Mouse (Mus musculus) kidney, adult 2 months (tissue): ENCODE data around the gene Trim2. TPM values are rescaled to one million over a fixed set of nuclear protein-coding genes. Genes with fewer than 3 reads are reported as not detected.

Source experiments
- DNase-seq: peaks from one replicate; pipeline ENCODE4 v3.0.0; 2021
- H3K27ac ChIP-seq: fragments of 200-500 bp; 2 replicates; pipeline ENCODE4 v1.5.1; 2012; ENCODE audit warnings: low read depth, low read length, control low read depth, inconsistent platforms; ENCODE audit not compliant: insufficient read depth
- H3K27me3 ChIP-seq: fragments of 200-500 bp; replicated peaks from 2 replicates; pipeline ENCODE4 v1.6.1; 2012; ENCODE audit warnings: mild to moderate bottlenecking, moderate library complexity, low read length, inconsistent platforms; ENCODE audit not compliant: control insufficient read depth, insufficient read depth
- H3K36me3 ChIP-seq: fragments of 200-500 bp; 2 replicates; pipeline ENCODE4 v1.6.1; 2012; ENCODE audit warnings: mild to moderate bottlenecking, moderate library complexity, low read length, inconsistent platforms; ENCODE audit not compliant: control insufficient read depth, insufficient read depth
- H3K4me1 ChIP-seq: fragments of 200-500 bp; 2 replicates; pipeline ENCODE4 v1.6.1; 2011; ENCODE audit warnings: low read length; ENCODE audit not compliant: control insufficient read depth, insufficient read depth
- H3K4me3 ChIP-seq: fragments of 200-500 bp; 2 replicates; pipeline ENCODE4 v1.5.1; 2011; ENCODE audit warnings: mild to moderate bottlenecking, low read depth, low read length, control low read depth; ENCODE audit not compliant: insufficient read depth
- CTCF ChIP-seq: fragments of 200-500 bp; conservative IDR thresholded peaks from 2 replicates; pipeline ENCODE4 v1.5.1; 2011; ENCODE audit warnings: low read depth, mild to moderate bottlenecking, control low read depth, low read length, moderate library complexity, mixed read lengths; ENCODE audit not compliant: insufficient read depth, insufficient read length
- POLR2A ChIP-seq: fragments of 200-500 bp; IDR thresholded peaks from one replicate; pipeline ENCODE4 v1.6.1; 2011; ENCODE audit warnings: low read depth, low read length, control low read depth
- WGBS: fragments of 180-500 bp; shearing (Covaris S2); methylation state at CpG from one replicate; pipeline ENCODE4 v1.1.7; 2018; 5-methylcytosine and 5-hydroxymethylcytosine counted together
- polyA plus RNA-seq: library from polyadenylated mRNA; depleted of rRNA; stranded (reverse); fragments of >200 nt; gene quantifications from 2 replicates; pipeline ENCODE4 v1.2.3, GENCODE M21; 2012

The Trim2 gene
- polyA plus RNA-seq, 1 experiment = 44.5 TPM

DNA sequence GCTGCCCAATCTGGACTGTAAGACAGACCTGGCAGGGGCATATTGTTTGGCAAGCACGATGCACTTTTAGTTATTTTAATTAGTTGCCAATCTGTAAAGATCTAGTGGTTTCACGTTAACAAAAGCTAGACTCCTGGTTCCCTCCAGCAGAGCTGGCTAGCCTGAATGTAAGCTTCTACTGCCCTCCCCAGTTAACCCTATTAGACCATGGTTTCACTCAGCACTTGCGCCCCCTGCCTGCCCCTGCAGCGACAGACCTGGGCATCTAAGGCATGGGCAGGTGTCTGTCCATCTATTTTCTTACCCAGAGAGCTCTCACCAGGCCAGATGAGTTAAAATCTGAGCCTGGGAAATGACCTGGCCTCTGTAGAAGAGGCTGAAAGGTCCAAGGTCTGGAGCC is 4.4 kb downstream of the Trim2 start:
- DNase-seq = peak; percentile 81
- Histone ChIP-seq H3K27ac (no peak overlapping the region), H3K27me3 (no peaks in the 10 kb centered on the region), H3K36me3 (no peaks in the 10 kb centered on the region), H3K4me1 (peaks cover 6% of the 10 kb centered on the region), H3K4me3 (no peak overlapping the region)
- TF ChIP-seq CTCF = peak; percentile 96
- TF ChIP-seq POLR2A = no peak
- WGBS = 12% methylated on average over 4 of the region's 4 CpGs

GRCm38 (mm10) chr3:84301674-84302073 is 5.0 kb downstream of the Trim2 start:
- WGBS = 94% methylated on average over 4 of the region's 4 CpGs
- H3K4me1 ChIP-seq = peaks cover 6% of the 10 kb centered on the region
- H3K27ac ChIP-seq = no peak overlapping the region
- DNase-seq = no peak
- no peaks in the 10 kb centered on the region for H3K27me3 ChIP-seq
- H3K4me3 ChIP-seq = no peak overlapping the region
- no peaks in the 10 kb centered on the region for H3K36me3 ChIP-seq
- TF ChIP-seq POLR2A = no peak
- no peak for TF ChIP-seq CTCF

GRCm38 (mm10) chr3:84298186-84298585 is 8.5 kb downstream of the Trim2 start:
- no peaks in the 10 kb centered on the region for H3K27me3 ChIP-seq
- no peak overlapping the region for H3K27ac ChIP-seq
- no peaks in the 10 kb centered on the region for H3K36me3 ChIP-seq
- no peak overlapping the region for H3K4me3 ChIP-seq
- peaks cover 8% of the 10 kb centered on the region for H3K4me1 ChIP-seq
- no peak for TF ChIP-seq POLR2A
- TF ChIP-seq CTCF = no peak; the same call in 1 of the 2 replicates
- DNase-seq = no peak
- WGBS = 55% methylated on average over 3 of the region's 3 CpGs

DNA sequence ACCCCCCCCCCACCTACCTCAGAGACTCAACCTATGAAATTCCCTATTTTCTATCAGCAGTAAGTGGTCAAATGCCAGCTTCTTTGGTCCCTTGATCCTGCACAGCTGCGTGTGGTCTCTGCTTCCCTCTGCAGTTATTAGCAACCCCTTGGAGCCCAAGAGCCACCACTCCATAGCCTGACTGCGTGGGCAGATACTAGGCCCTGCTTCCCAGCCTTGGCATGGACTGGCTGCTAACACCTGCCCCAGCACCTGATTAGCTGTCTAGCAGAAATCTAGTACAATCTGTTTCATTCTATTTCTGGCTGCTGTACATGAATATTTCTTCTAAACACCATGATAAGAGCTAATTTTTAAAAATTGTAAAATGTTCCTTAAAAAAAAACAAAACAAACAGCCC is 10.0 kb downstream of the Trim2 start:
- DNase-seq = no peak
- no peak overlapping the region for H3K4me3 ChIP-seq
- H3K4me1 ChIP-seq = peaks cover 8% of the 10 kb centered on the region
- no peak for TF ChIP-seq POLR2A
- no peaks in the 10 kb centered on the region for H3K36me3 ChIP-seq
- 79% methylated on average over 2 of the region's 2 CpGs for WGBS
- no peak overlapping the region for H3K27ac ChIP-seq
- no peaks in the 10 kb centered on the region for H3K27me3 ChIP-seq

GRCm38 (mm10) chr3:84294734-84295133 is 11.9 kb downstream of the Trim2 start:
- Histone ChIP-seq H3K36me3 (no peaks in the 10 kb centered on the region), H3K27me3 (no peaks in the 10 kb centered on the region), H3K4me1 (peaks cover 8% of the 10 kb centered on the region), H3K4me3 (no peak overlapping the region), H3K27ac (peak overlapping the region; percentile 93)
- TF ChIP-seq CTCF (no peak), POLR2A (no peak)
- WGBS = 44% methylated on average over 9 of the region's 9 CpGs
- DNase-seq = peak; percentile 75

GRCm38 (mm10) chr3:84293666-84294595 is 12.7 kb downstream of the Trim2 start:
- H3K27me3 ChIP-seq = no peaks in the 10 kb centered on the region
- 35% methylated on average over 13 of the region's 13 CpGs for WGBS
- H3K4me1 ChIP-seq = peaks cover 8% of the 10 kb centered on the region
- H3K27ac ChIP-seq = peak overlapping the region; percentile 93
- H3K4me3 ChIP-seq = peak overlapping the region; percentile 22; the same call in 1 of the 2 replicates
- no peaks in the 10 kb centered on the region for H3K36me3 ChIP-seq
- peak; percentile 89 for DNase-seq
- no peak for TF ChIP-seq CTCF
- no peak for TF ChIP-seq POLR2A

DNA sequence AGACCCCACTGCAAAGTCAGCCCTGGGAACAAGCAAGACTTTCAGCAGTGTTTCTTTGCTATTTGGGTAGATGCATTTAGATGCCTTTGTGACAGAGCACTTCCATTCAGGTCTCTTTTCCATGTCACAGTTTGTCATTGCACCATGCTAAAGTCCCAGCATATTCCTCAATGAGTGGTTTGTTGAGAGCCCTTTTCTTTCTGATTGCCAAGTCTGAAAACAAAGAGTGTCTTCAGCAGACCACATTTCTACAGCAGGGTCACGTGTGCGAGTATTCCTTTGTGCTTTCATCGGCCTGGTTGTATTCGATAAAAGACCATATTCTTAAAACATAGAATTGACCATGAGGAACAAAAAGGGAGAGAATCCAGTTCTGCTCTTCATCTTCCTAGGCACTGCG is 14.4 kb downstream of the Trim2 start:
- DNase-seq = no peak
- TF ChIP-seq POLR2A = no peak
- 94% methylated on average over 5 of the region's 5 CpGs for WGBS
- H3K27ac ChIP-seq = no peak overlapping the region
- no peaks in the 10 kb centered on the region for H3K27me3 ChIP-seq
- H3K36me3 ChIP-seq = no peaks in the 10 kb centered on the region
- peaks cover 8% of the 10 kb centered on the region for H3K4me1 ChIP-seq
- no peak overlapping the region for H3K4me3 ChIP-seq
